Mouse (Mus musculus) G1E (cell line): ENCODE data around the gene Rrp36. TPM values are rescaled to one million over a fixed set of nuclear protein-coding genes. Genes with fewer than 3 reads are reported as not detected.

Source experiments
- ATAC-seq: 2 replicates; pipeline ENCODE4 v1.8.0; 2016; ENCODE audit warnings: mild to moderate bottlenecking; ENCODE audit not compliant: insufficient number of reproducible peaks, poor library complexity, low FRiP score, severe bottlenecking; ENCODE audit errors: extremely low read depth
- DNase-seq: peaks from one replicate; pipeline ENCODE4 v3.0.0; 2012; ENCODE audit warnings: low spot score
- H3K27me3 ChIP-seq: 2 replicates; pipeline ENCODE4 v1.6.1; 2012; ENCODE audit warnings: mild to moderate bottlenecking, low read length, inconsistent platforms; ENCODE audit not compliant: insufficient read depth
- H3K36me3 ChIP-seq: replicated peaks from 2 replicates; pipeline ENCODE3; 2012; ENCODE audit warnings: mild to moderate bottlenecking, inconsistent platforms
- H3K4me1 ChIP-seq: 2 replicates; pipeline ENCODE4 v1.6.1; 2012; ENCODE audit warnings: low read depth, low read length, inconsistent platforms, mixed read lengths; ENCODE audit not compliant: insufficient read depth
- H3K4me3 ChIP-seq: 2 replicates; pipeline ENCODE4 v1.5.1; 2012; ENCODE audit warnings: low read depth, mild to moderate bottlenecking, inconsistent platforms, low read length, moderate library complexity, mixed read lengths
- H3K9me3 ChIP-seq: replicated peaks from 2 replicates; pipeline ENCODE4 v1.6.1; 2012; ENCODE audit warnings: inconsistent platforms
- CTCF ChIP-seq: IDR thresholded peaks from 2 replicates; pipeline ENCODE4 v1.5.1; 2012; ENCODE audit warnings: low read depth, low read length, inconsistent platforms, mixed read lengths
- GATA1 ChIP-seq: IDR thresholded peaks from 2 replicates; pipeline ENCODE4 v1.6.1; 2012; ENCODE audit warnings: borderline replicate concordance, low read length, inconsistent platforms, mixed read lengths
- GATA2 ChIP-seq: IDR thresholded peaks from 2 replicates; pipeline ENCODE4 v1.6.1; 2012; ENCODE audit warnings: low read depth, low read length, inconsistent platforms, borderline replicate concordance
- POLR2AphosphoS5 ChIP-seq: IDR thresholded peaks from 2 replicates; pipeline ENCODE4 v1.6.1; 2012; ENCODE audit warnings: low read depth, low read length, inconsistent platforms; ENCODE audit not compliant: insufficient replicate concordance
- TAL1 ChIP-seq: conservative IDR thresholded peaks from 2 replicates; pipeline ENCODE4 v1.6.1; 2012; ENCODE audit warnings: low read depth, low read length, inconsistent platforms, mixed read lengths
- polyA plus RNA-seq: library from polyadenylated mRNA; stranded (reverse); fragments of >175 nt; gene quantifications from 2 replicates; pipeline ENCODE4 v1.2.3, GENCODE M21; 2012
- total RNA-seq, 2 experiments: library from RNA; stranded (forward) in 1 of 2; stranded (reverse) in 1 of 2; fragments of 200-1000 nt in 1 of 2; fragments of >200 nt in 1 of 2; fragmentation: Nextera tagmentation in 1 of 2; gene quantifications; 2 replicates each; pipeline ENCODE4 v1.2.3; 2014 to 2017

Rrp36 gene
- total and polyA plus RNA-seq, 3 experiments, result 12.2 to 48.0 (median 45.0) TPM

DNA sequence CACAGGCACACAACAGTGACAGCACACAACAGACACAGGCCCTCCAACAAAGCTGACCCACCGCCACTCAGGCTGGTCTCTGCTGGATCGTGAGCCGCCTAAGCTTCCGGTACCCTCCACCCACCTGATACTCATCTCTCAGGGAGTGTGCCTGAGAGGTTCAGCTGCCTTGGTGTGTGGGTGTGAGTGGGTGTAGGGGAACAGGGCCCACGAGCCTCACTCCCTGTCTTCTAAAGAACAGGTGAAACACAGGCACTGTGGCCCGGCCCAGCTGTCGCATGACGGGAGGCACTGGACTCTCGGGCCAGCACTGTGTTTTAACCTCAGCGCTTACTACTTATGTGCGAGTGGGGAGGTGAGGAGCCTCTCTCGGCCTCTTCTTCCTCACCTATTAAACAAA is 27.9 kb upstream of the Rrp36 start:
- TF ChIP-seq POLR2AphosphoS5 (no peak), TAL1 (no peak)
- Histone ChIP-seq H3K27me3 (peaks cover 2% of the 10 kb centered on the region; the same call in 1 of the 2 replicates), H3K4me1 (peaks cover 64% of the 10 kb centered on the region), H3K4me3 (peak overlapping the region; percentile 58), H3K36me3 (peaks cover 62% of the 10 kb centered on the region), H3K9me3 (no peaks in the 10 kb centered on the region)
- no peak for DNase-seq
- no peak for ATAC-seq

DNA sequence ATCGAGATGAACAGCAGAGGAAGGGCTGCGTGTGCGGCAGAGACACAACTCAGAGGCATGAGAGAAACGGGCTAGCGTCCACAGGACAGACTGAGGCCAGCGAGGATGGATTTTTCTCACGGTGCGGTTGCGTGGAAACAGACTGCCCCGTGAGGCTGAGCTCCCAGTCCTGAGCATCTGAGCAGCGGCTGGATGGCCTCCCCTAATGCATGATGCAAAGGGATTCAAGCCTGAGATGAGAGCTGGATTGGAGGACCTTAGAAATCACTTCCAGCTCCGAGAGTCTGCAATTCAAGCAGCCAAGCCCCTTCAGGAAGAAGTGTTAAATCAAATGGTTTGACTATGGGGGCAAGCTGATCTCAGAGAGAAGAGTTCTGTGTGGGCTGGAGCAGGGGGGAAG is 27.3 kb upstream of the Rrp36 start:
- TF ChIP-seq GATA2 (no peak), CTCF (no peak), GATA1 (no peak)
- DNase-seq (no peak), ATAC-seq (no peak)
- Histone ChIP-seq H3K4me1 (peaks cover 63% of the 10 kb centered on the region), H3K27me3 (peaks cover 2% of the 10 kb centered on the region; the same call in 1 of the 2 replicates), H3K4me3 (no peak overlapping the region), H3K9me3 (no peaks in the 10 kb centered on the region), H3K36me3 (peaks cover 65% of the 10 kb centered on the region)

- Histone ChIP-seq H3K27me3 (no peaks in the 10 kb centered on the region), H3K36me3 (peaks cover 78% of the 10 kb centered on the region), H3K4me1 (peaks cover 50% of the 10 kb centered on the region), H3K9me3 (no peaks in the 10 kb centered on the region), H3K4me3 (no peak overlapping the region)
- no peak for ATAC-seq
- TF ChIP-seq POLR2AphosphoS5 (no peak), CTCF (no peak), TAL1 (no peak), GATA1 (no peak), GATA2 (no peak)
- no peak for DNase-seq
Measured at GRCm38 (mm10) chr17:46699912-46700311, 25.8 kb upstream of the Rrp36 start.

DNA sequence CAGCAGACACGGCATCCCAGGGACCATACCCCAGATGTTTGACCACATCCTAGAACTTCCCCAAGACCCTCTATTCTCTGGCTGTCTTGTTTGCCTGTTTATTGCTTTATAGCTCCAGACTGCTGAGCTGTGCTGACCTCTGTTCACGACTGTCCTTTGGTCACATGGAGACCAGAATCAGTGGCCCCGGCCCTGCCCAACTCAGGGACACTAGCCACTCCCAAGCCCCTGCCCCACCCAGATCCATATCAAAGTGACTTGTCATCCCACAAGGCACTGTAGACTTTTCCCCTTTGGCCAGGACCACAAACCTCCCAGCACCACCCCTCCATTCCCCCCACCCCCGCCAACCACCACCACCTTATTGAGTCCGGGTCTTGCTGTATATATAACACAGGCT is 25.1 kb upstream of the Rrp36 start:
- Histone ChIP-seq H3K4me1 (peaks cover 50% of the 10 kb centered on the region), H3K9me3 (no peaks in the 10 kb centered on the region), H3K27me3 (no peaks in the 10 kb centered on the region), H3K36me3 (peaks cover 82% of the 10 kb centered on the region), H3K4me3 (no peak overlapping the region)
- no peak for ATAC-seq
- TF ChIP-seq CTCF, result no peak
- no peak for DNase-seq

GRCm38 (mm10) chr17:46698515-46698914 is 24.4 kb upstream of the Rrp36 start:
- TF ChIP-seq GATA2 (no peak), POLR2AphosphoS5 (no peak), CTCF (no peak), TAL1 (no peak), GATA1 (no peak)
- H3K4me1 ChIP-seq, result peaks cover 43% of the 10 kb centered on the region
- peaks cover 89% of the 10 kb centered on the region for H3K36me3 ChIP-seq
- H3K27me3 ChIP-seq, result no peaks in the 10 kb centered on the region
- no peaks in the 10 kb centered on the region for H3K9me3 ChIP-seq
- H3K4me3 ChIP-seq, result no peak overlapping the region
- ATAC-seq (no peak), DNase-seq (no peak)

GRCm38 (mm10) chr17:46694517-46695063 is 20.4 kb upstream of the Rrp36 start:
- TF ChIP-seq TAL1, result no peak
- TF ChIP-seq POLR2AphosphoS5, result no peak
- no peak for TF ChIP-seq CTCF
- TF ChIP-seq GATA2, result no peak
- TF ChIP-seq GATA1, result no peak
- no peak for DNase-seq
- H3K4me1 ChIP-seq, result peaks cover 8% of the 10 kb centered on the region
- no peaks in the 10 kb centered on the region for H3K27me3 ChIP-seq
- ATAC-seq, result no peak
- H3K4me3 ChIP-seq, result no peak overlapping the region
- no peaks in the 10 kb centered on the region for H3K9me3 ChIP-seq
- peaks cover 83% of the 10 kb centered on the region for H3K36me3 ChIP-seq

GRCm38 (mm10) chr17:46691390-46691789 is 17.2 kb upstream of the Rrp36 start:
- Histone ChIP-seq H3K27me3 (no peaks in the 10 kb centered on the region), H3K4me1 (peaks cover 5% of the 10 kb centered on the region; the same call in 1 of the 2 replicates), H3K36me3 (peaks cover 87% of the 10 kb centered on the region), H3K9me3 (no peaks in the 10 kb centered on the region), H3K4me3 (no peak overlapping the region)
- no peak for TF ChIP-seq POLR2AphosphoS5
- no peak for TF ChIP-seq TAL1
- TF ChIP-seq GATA2, result no peak
- no peak for TF ChIP-seq GATA1
- TF ChIP-seq CTCF, result no peak
- no peak for DNase-seq
- no peak for ATAC-seq
